Mouse (Mus musculus) stomach, postnatal 0 days (tissue): ENCODE data around the gene Smarcd2. TPM values are rescaled to one million over a fixed set of nuclear protein-coding genes. Genes with fewer than 3 reads are reported as not detected.

Experiments
- ATAC-seq: fragments of 200-750 bp; cut with Nextera tagmentation; 2 replicates; pipeline ENCODE4 v1.8.0; 2017; ENCODE audit not compliant: low FRiP score, low TSS enrichment
- DNase-seq: peaks from one replicate; pipeline ENCODE4 v3.0.0-alpha.2; 2016; ENCODE audit warnings: low spot score
- H3K27ac ChIP-seq: fragments of 300-500 bp; sonication (generic); replicated peaks from 2 replicates; pipeline ENCODE4 v1.5.1; 2014; ENCODE audit warnings: mild to moderate bottlenecking, control low read depth
- H3K27me3 ChIP-seq: fragments of 300-500 bp; sonication (generic); 2 replicates; pipeline ENCODE4 v1.6.1; 2014; ENCODE audit warnings: low read length; ENCODE audit not compliant: control insufficient read depth, insufficient read depth
- H3K36me3 ChIP-seq: fragments of 300-500 bp; sonication (generic); 2 replicates; pipeline ENCODE4 v1.6.1; 2014; ENCODE audit warnings: low read length, mixed read lengths; ENCODE audit not compliant: control insufficient read depth, insufficient read depth
- H3K4me1 ChIP-seq: fragments of 300-500 bp; sonication (generic); replicated peaks from 2 replicates; pipeline ENCODE4 v1.6.1; 2014; ENCODE audit warnings: antibody characterized with exemption; ENCODE audit not compliant: control insufficient read depth, insufficient read depth
- H3K4me2 ChIP-seq: fragments of 300-500 bp; sonication (generic); replicated peaks from 2 replicates; pipeline ENCODE4 v1.6.1; 2014; ENCODE audit warnings: low read depth, mild to moderate bottlenecking, control low read depth, moderate library complexity
- H3K4me3 ChIP-seq: fragments of 300-500 bp; sonication (generic); 2 replicates; pipeline ENCODE4 v1.5.1; 2014; ENCODE audit warnings: low read depth, low read length, control low read depth
- H3K9ac ChIP-seq: fragments of 300-500 bp; sonication (generic); 2 replicates; pipeline ENCODE4 v1.6.1; 2014; ENCODE audit warnings: mild to moderate bottlenecking, low read length, control low read depth, mixed read lengths
- H3K9me3 ChIP-seq: fragments of 300-500 bp; sonication (generic); 2 replicates; pipeline ENCODE4 v1.6.1; 2016; ENCODE audit warnings: low read length; ENCODE audit not compliant: control insufficient read depth
- CTCF ChIP-seq: IDR thresholded peaks from 2 replicates; pipeline ENCODE4 v1.5.1; 2016; ENCODE audit warnings: antibody characterized with exemption, low read depth, mild to moderate bottlenecking, moderate library complexity
- EP300 ChIP-seq: optimal IDR thresholded peaks from 2 replicates; pipeline ENCODE3; 2016; ENCODE audit warnings: antibody characterized with exemption
- WGBS: fragments of 180-500 bp; shearing (Covaris S2); extraction: QIAGEN DNeasy Blood & Tissue Kit; methylation state at CpG from one replicate; pipeline ENCODE4 v1.1.7; 2014; 5-methylcytosine and 5-hydroxymethylcytosine counted together
- polyA plus RNA-seq: library from polyadenylated mRNA; unstranded; fragments of >200 nt; fragmentation: Nextera tagmentation; extraction: Ambion mirVana; gene quantifications from 2 replicates; pipeline ENCODE4 v1.2.1, GENCODE M21; 2015

The Smarcd2 gene
- polyA plus RNA-seq, 1 experiment from 2014 or later, result 43.5 TPM

- H3K27me3 ChIP-seq, result no peaks in the 10 kb centered on the region
- DNase-seq, result peak; percentile 74
- no peak for TF ChIP-seq EP300
- peak; percentile 86 for TF ChIP-seq CTCF
Observed at GRCm38 (mm10) chr11:106302634-106303033, 29.9 kb upstream of the Smarcd2 start.

GRCm38 (mm10) chr11:106301765-106302164 is 29.0 kb upstream of the Smarcd2 start, which contains the start of gene Gh:
TSS of gene Gh (minus strand) at chr11:106301865.
- ATAC-seq (no peak), DNase-seq (no peak)
- TF ChIP-seq CTCF (no peak), EP300 (no peak)
- H3K9me3 ChIP-seq, result no peaks in the 10 kb centered on the region
- WGBS, result 77% methylated on average over 9 of the region's 9 CpGs
- no peak within 1 kb of the TSS for H3K4me2 ChIP-seq
- no peaks in the 10 kb centered on the region for H3K4me1 ChIP-seq
- H3K36me3 ChIP-seq, result no peaks in the 10 kb centered on the region
- no peak within 1 kb of the TSS for H3K4me3 ChIP-seq
- no peak within 1 kb of the TSS for H3K9ac ChIP-seq
- no peaks in the 10 kb centered on the region for H3K27me3 ChIP-seq
- no peak within 1 kb of the TSS for H3K27ac ChIP-seq

More at GRCm38 (mm10) chr11:106302634-106303033, 29.9 kb upstream of the Smarcd2 start:
- H3K9me3 ChIP-seq, result no peaks in the 10 kb centered on the region
- H3K27ac ChIP-seq, result no peak overlapping the region
- 19% methylated on average over 2 of the region's 2 CpGs for WGBS
- ATAC-seq, result peak; percentile 73; the same call in 1 of the 2 replicates
- no peaks in the 10 kb centered on the region for H3K36me3 ChIP-seq
- H3K4me2 ChIP-seq, result no peak overlapping the region
- H3K4me3 ChIP-seq, result no peak overlapping the region
- H3K9ac ChIP-seq, result no peak overlapping the region
- H3K4me1 ChIP-seq, result no peaks in the 10 kb centered on the region

- Histone ChIP-seq H3K27ac (no peak overlapping the region), H3K4me2 (no peak overlapping the region), H3K9ac (no peak overlapping the region), H3K4me3 (no peak overlapping the region), H3K4me1 (no peaks in the 10 kb centered on the region), H3K9me3 (no peaks in the 10 kb centered on the region), H3K27me3 (no peaks in the 10 kb centered on the region), H3K36me3 (no peaks in the 10 kb centered on the region)
- TF ChIP-seq EP300 (no peak), CTCF (no peak)
- no peak for ATAC-seq
- 82% methylated on average over 2 of the region's 2 CpGs for WGBS
- no peak for DNase-seq
Observed at GRCm38 (mm10) chr11:106291861-106292260, 19.1 kb upstream of the Smarcd2 start.

GRCm38 (mm10) chr11:106290376-106290775 is 17.6 kb upstream of the Smarcd2 start:
- Histone ChIP-seq H3K4me2 (no peak overlapping the region), H3K36me3 (no peaks in the 10 kb centered on the region), H3K9me3 (no peaks in the 10 kb centered on the region), H3K27ac (no peak overlapping the region), H3K4me3 (no peak overlapping the region), H3K27me3 (no peaks in the 10 kb centered on the region), H3K4me1 (no peaks in the 10 kb centered on the region), H3K9ac (no peak overlapping the region)
- DNase-seq, result no peak
- 91% methylated on average over 5 of the region's 5 CpGs for WGBS
- TF ChIP-seq EP300, result no peak
- no peak for TF ChIP-seq CTCF
- no peak for ATAC-seq

- Histone ChIP-seq H3K9me3 (no peaks in the 10 kb centered on the region), H3K27ac (no peak overlapping the region), H3K36me3 (no peaks in the 10 kb centered on the region), H3K27me3 (no peaks in the 10 kb centered on the region), H3K4me3 (no peak overlapping the region), H3K4me2 (no peak overlapping the region), H3K9ac (no peak overlapping the region), H3K4me1 (no peaks in the 10 kb centered on the region)
- ATAC-seq, result peak; percentile 40; the same call in 1 of the 2 replicates
- peak; percentile 45 for DNase-seq
- WGBS, result 51% methylated on average over 8 of the region's 8 CpGs
- TF ChIP-seq CTCF (peak; percentile 56), EP300 (no peak)
Observed at GRCm38 (mm10) chr11:106289369-106289768, 16.6 kb upstream of the Smarcd2 start.

- H3K4me3 ChIP-seq, result no peak overlapping the region
- WGBS, result 46% methylated on average over 11 of the region's 11 CpGs
- no peaks in the 10 kb centered on the region for H3K9me3 ChIP-seq
- no peak overlapping the region for H3K9ac ChIP-seq
- H3K27ac ChIP-seq, result no peak overlapping the region
- no peaks in the 10 kb centered on the region for H3K27me3 ChIP-seq
- ATAC-seq (no peak), DNase-seq (no peak)
- H3K4me2 ChIP-seq, result no peak overlapping the region
- no peaks in the 10 kb centered on the region for H3K36me3 ChIP-seq
- TF ChIP-seq CTCF (no peak), EP300 (no peak)
- no peaks in the 10 kb centered on the region for H3K4me1 ChIP-seq
Observed at GRCm38 (mm10) chr11:106286987-106287386, 14.2 kb upstream of the Smarcd2 start.
